Mouse (Mus musculus): Measurements from ENCODE around the gene Zfp408. TPM values are rescaled to one million over a fixed set of nuclear protein-coding genes. Genes with fewer than 3 reads are reported as not detected.

The Zfp408 gene
- polyA plus RNA-seq, 1 experiment from 2014 or later: 4.6 TPM

- Histone ChIP-seq H3K9ac (ENCODE audit: low read depth, low read length) (no peak within 1 kb of the TSS), H3K27me3 (ENCODE audit: insufficient read depth, low read length) (no peaks in the 10 kb centered on the region), H3K4me1 (replicated peaks; ENCODE audit: insufficient read depth, low read length) (no peaks in the 10 kb centered on the region), H3K9me3 (replicated peaks; ENCODE audit: low read length) (no peaks in the 10 kb centered on the region), H3K36me3 (ENCODE audit: insufficient read depth, low read length) (no peaks in the 10 kb centered on the region), H3K4me3 (replicated peaks; ENCODE audit: low read depth, low read length) (no peak within 1 kb of the TSS), H3K4me2 (ENCODE audit: low read length) (no peak within 1 kb of the TSS), H3K27ac (no peak within 1 kb of the TSS)
- ATAC-seq (replicated peaks; ENCODE audit: low FRiP score, low read depth) (no peak), DNase-seq (ENCODE audit: low spot score) (no peak)
- no peak for TF ChIP-seq CTCF (IDR thresholded peaks at IDR 0.05; ENCODE audit: low read depth)
- WGBS: 86% methylated on average over 8 of the region's 8 CpGs
Observed at GRCm38 (mm10) chr2:91636229-91636628, 13.4 kb downstream of the Zfp408 start, which contains the start of gene F2. Gene F2 (minus strand): TSS chr2:91636414.

GRCm38 (mm10) chr2:91635486-91635885 is 14.1 kb downstream of the Zfp408 start:
- no peaks in the 10 kb centered on the region for H3K36me3 ChIP-seq (ENCODE audit: insufficient read depth, low read length)
- H3K9me3 ChIP-seq (replicated peaks; ENCODE audit: low read length): no peaks in the 10 kb centered on the region
- no peak overlapping the region for H3K9ac ChIP-seq (ENCODE audit: low read depth, low read length)
- no peak overlapping the region for H3K4me3 ChIP-seq (replicated peaks; ENCODE audit: low read depth, low read length)
- DNase-seq (ENCODE audit: low spot score) (no peak), ATAC-seq (replicated peaks; ENCODE audit: low FRiP score, low read depth) (no peak)
- H3K27me3 ChIP-seq (ENCODE audit: insufficient read depth, low read length): no peaks in the 10 kb centered on the region
- no peak overlapping the region for H3K4me2 ChIP-seq (ENCODE audit: low read length)
- no peaks in the 10 kb centered on the region for H3K4me1 ChIP-seq (replicated peaks; ENCODE audit: insufficient read depth, low read length)
- WGBS: 90% methylated on average over 11 of the region's 11 CpGs
- no peak overlapping the region for H3K27ac ChIP-seq
- TF ChIP-seq CTCF (IDR thresholded peaks at IDR 0.05; ENCODE audit: low read depth): no peak

DNA sequence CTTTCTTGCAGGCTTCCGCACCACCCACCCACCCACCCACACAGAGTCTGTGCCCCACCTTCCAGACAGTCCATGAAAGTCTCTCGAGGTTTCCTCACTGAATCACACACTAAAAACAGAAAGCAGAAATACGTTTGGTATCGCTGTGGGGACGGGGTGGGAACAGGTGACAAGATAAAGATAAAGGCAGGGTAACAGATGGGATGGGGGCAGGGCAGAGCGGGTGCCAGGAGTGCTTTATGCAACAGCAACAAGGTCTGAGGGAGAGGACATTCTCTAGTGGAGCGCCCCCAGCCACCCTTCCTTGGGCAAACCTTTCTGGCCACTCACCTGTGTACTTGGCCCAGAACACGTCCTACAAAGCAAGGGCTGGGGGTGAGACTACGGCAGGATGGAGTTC is 14.8 kb downstream of the Zfp408 start:
- no peaks in the 10 kb centered on the region for H3K27me3 ChIP-seq (ENCODE audit: insufficient read depth, low read length)
- no peaks in the 10 kb centered on the region for H3K4me1 ChIP-seq (replicated peaks; ENCODE audit: insufficient read depth, low read length)
- no peaks in the 10 kb centered on the region for H3K36me3 ChIP-seq (ENCODE audit: insufficient read depth, low read length)
- no peak for TF ChIP-seq CTCF (IDR thresholded peaks at IDR 0.05; ENCODE audit: low read depth)
- ATAC-seq (replicated peaks; ENCODE audit: low FRiP score, low read depth) (no peak), DNase-seq (ENCODE audit: low spot score) (no peak)
- no peak overlapping the region for H3K27ac ChIP-seq
- H3K4me3 ChIP-seq (replicated peaks; ENCODE audit: low read depth, low read length): no peak overlapping the region
- H3K4me2 ChIP-seq (ENCODE audit: low read length): no peak overlapping the region
- WGBS: 92% methylated on average over 9 of the region's 9 CpGs
- no peak overlapping the region for H3K9ac ChIP-seq (ENCODE audit: low read depth, low read length)
- H3K9me3 ChIP-seq (replicated peaks; ENCODE audit: low read length): no peaks in the 10 kb centered on the region

GRCm38 (mm10) chr2:91633334-91633977 is 16.1 kb downstream of the Zfp408 start:
- H3K4me3 ChIP-seq (replicated peaks; ENCODE audit: low read depth, low read length): no peak overlapping the region
- no peaks in the 10 kb centered on the region for H3K4me1 ChIP-seq (replicated peaks; ENCODE audit: insufficient read depth, low read length)
- H3K27me3 ChIP-seq (ENCODE audit: insufficient read depth, low read length): no peaks in the 10 kb centered on the region
- H3K9me3 ChIP-seq (replicated peaks; ENCODE audit: low read length): no peaks in the 10 kb centered on the region
- DNase-seq (ENCODE audit: low spot score): no peak
- no peak for ATAC-seq (replicated peaks; ENCODE audit: low FRiP score, low read depth)
- no peak for TF ChIP-seq CTCF (IDR thresholded peaks at IDR 0.05; ENCODE audit: low read depth)
- H3K9ac ChIP-seq (ENCODE audit: low read depth, low read length): no peak overlapping the region
- no peaks in the 10 kb centered on the region for H3K36me3 ChIP-seq (ENCODE audit: insufficient read depth, low read length)
- H3K27ac ChIP-seq: no peak overlapping the region
- no peak overlapping the region for H3K4me2 ChIP-seq (ENCODE audit: low read length)
- 75% methylated on average over 12 of the region's 12 CpGs for WGBS

DNA sequence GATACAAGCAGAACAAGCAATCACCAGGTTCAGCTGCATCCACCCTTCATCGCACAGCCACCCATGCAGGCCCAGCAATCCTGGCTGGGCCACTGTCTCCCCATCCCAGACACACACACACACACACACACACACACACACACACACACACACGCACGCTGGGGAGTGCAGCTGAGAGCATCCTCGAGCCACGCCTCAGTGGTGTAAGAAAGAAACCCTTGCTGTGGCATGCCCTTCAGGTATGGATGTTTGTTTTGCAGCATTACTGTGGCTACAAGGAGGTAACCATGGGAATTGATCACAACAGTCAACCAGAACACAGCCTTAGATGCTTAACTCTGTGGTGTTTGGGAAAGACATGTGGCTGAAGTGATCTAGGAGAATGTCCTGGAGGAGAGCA is 17.3 kb downstream of the Zfp408 start:
- Histone ChIP-seq H3K27me3 (ENCODE audit: insufficient read depth, low read length) (no peaks in the 10 kb centered on the region), H3K27ac (no peak overlapping the region), H3K36me3 (ENCODE audit: insufficient read depth, low read length) (no peaks in the 10 kb centered on the region), H3K9me3 (replicated peaks; ENCODE audit: low read length) (no peaks in the 10 kb centered on the region), H3K4me2 (ENCODE audit: low read length) (no peak overlapping the region), H3K9ac (ENCODE audit: low read depth, low read length) (no peak overlapping the region), H3K4me1 (replicated peaks; ENCODE audit: insufficient read depth, low read length) (no peaks in the 10 kb centered on the region), H3K4me3 (replicated peaks; ENCODE audit: low read depth, low read length) (no peak overlapping the region)
- TF ChIP-seq CTCF (IDR thresholded peaks at IDR 0.05; ENCODE audit: low read depth): no peak
- WGBS: 50% methylated on average over 5 of the region's 5 CpGs
- ATAC-seq (replicated peaks; ENCODE audit: low FRiP score, low read depth) (no peak; the same call in 1 of the 2 replicates), DNase-seq (ENCODE audit: low spot score) (no peak)

GRCm38 (mm10) chr2:91631826-91632225 is 17.8 kb downstream of the Zfp408 start:
- H3K9ac ChIP-seq (ENCODE audit: low read depth, low read length): no peak overlapping the region
- WGBS: 80% methylated on average over 5 of the region's 5 CpGs
- no peak; the same call in 1 of the 2 replicates for ATAC-seq (replicated peaks; ENCODE audit: low FRiP score, low read depth)
- H3K9me3 ChIP-seq (replicated peaks; ENCODE audit: low read length): no peaks in the 10 kb centered on the region
- no peaks in the 10 kb centered on the region for H3K4me1 ChIP-seq (replicated peaks; ENCODE audit: insufficient read depth, low read length)
- no peak overlapping the region for H3K4me3 ChIP-seq (replicated peaks; ENCODE audit: low read depth, low read length)
- no peak overlapping the region for H3K27ac ChIP-seq
- no peak overlapping the region for H3K4me2 ChIP-seq (ENCODE audit: low read length)
- H3K27me3 ChIP-seq (ENCODE audit: insufficient read depth, low read length): no peaks in the 10 kb centered on the region
- no peak for TF ChIP-seq CTCF (IDR thresholded peaks at IDR 0.05; ENCODE audit: low read depth)
- DNase-seq (ENCODE audit: low spot score): no peak
- H3K36me3 ChIP-seq (ENCODE audit: insufficient read depth, low read length): no peaks in the 10 kb centered on the region

- H3K9ac ChIP-seq (ENCODE audit: low read depth, low read length): no peak overlapping the region
- no peaks in the 10 kb centered on the region for H3K4me1 ChIP-seq (replicated peaks; ENCODE audit: insufficient read depth, low read length)
- no peak overlapping the region for H3K4me3 ChIP-seq (replicated peaks; ENCODE audit: low read depth, low read length)
- H3K36me3 ChIP-seq (ENCODE audit: insufficient read depth, low read length): no peaks in the 10 kb centered on the region
- DNase-seq (ENCODE audit: low spot score): no peak
- H3K4me2 ChIP-seq (ENCODE audit: low read length): no peak overlapping the region
- 86% methylated on average over 12 of the region's 12 CpGs for WGBS
- no peaks in the 10 kb centered on the region for H3K27me3 ChIP-seq (ENCODE audit: insufficient read depth, low read length)
- TF ChIP-seq CTCF (IDR thresholded peaks at IDR 0.05; ENCODE audit: low read depth): no peak
- no peaks in the 10 kb centered on the region for H3K9me3 ChIP-seq (replicated peaks; ENCODE audit: low read length)
- H3K27ac ChIP-seq: no peak overlapping the region
- no peak for ATAC-seq (replicated peaks; ENCODE audit: low FRiP score, low read depth)
Observed at GRCm38 (mm10) chr2:91630384-91630783, 19.2 kb downstream of the Zfp408 start.

Data from kidney, postnatal 0 days (tissue).